In the genomic region with DNA sequence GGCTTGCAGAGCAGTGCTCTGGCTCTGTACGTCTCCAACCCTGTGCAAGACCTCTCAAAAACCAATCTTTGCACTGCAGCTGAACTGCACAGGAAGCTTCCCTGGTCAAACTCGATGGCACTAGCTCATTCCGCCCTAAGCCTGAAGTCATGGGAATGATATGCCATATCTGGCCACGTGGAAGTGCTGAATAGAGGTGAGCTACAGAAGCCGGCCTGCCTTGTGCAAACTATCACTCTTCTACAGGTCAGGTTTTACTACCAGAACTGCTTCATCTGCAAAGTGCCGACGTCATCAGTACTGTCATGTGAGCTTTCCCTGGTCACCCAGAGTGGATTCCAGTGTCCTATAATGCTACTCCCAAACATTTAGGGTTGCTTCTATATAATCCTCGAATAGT, we compare ENCODE assay signal across 24 mouse cellular contexts.
DNase-seq lines count a peak whose midpoint lies in the region; ATAC-seq and TF ChIP-seq lines count a peak whose summit lies in the region.
"Had no signal": no experiment of that assay in that cellular context is flagged by ENCODE, and none has a peak within 500 bp of the region (broad histone marks: within the 10 kb centered on the region; RNA-seq: fewer than 3 reads in every experiment).

No protein-coding gene starts in this region.

- H3K4me3 ChIP-seq in heart, embryonic 15.5 days = no peak overlapping the region
- no peak overlapping the region for H3K4me3 ChIP-seq in heart, adult 2 months
- no peak overlapping the region for H3K4me3 ChIP-seq in embryonic facial prominence, embryonic 14.5 days (ENCODE audit: low read depth, low read length)
- H3K4me3 ChIP-seq in limb, embryonic 12.5 days (replicated peaks) = no peak overlapping the region
- no peak overlapping the region for H3K4me3 ChIP-seq in forebrain, embryonic 13.5 days
- H3K4me3 ChIP-seq: gastrocnemius, adult 2 months; left cerebral cortex, adult 2 months; liver, embryonic 13.5 days; stomach, embryonic 15.5 days had no signal

- H3K36me3 ChIP-seq in heart, embryonic 15.5 days = peaks cover 11% of the 10 kb centered on the region; the same call in 1 of the 2 replicates
- H3K36me3 ChIP-seq in heart, adult 2 months (ENCODE audit: control insufficient read depth, insufficient read depth, low read length) = peaks cover 4% of the 10 kb centered on the region
- H3K36me3 ChIP-seq in embryonic facial prominence, embryonic 14.5 days (ENCODE audit: control insufficient read depth, insufficient read depth, low read length) = peaks cover 19% of the 10 kb centered on the region
- peaks cover 16% of the 10 kb centered on the region for H3K36me3 ChIP-seq in limb, embryonic 12.5 days
- H3K36me3 ChIP-seq in forebrain, embryonic 13.5 days (ENCODE audit: poor library complexity, severe bottlenecking) = peaks cover 7% of the 10 kb centered on the region
- H3K36me3 ChIP-seq: stomach, embryonic 15.5 days had no signal

- H3K79me2 ChIP-seq in heart, adult 2 months (replicated peaks; ENCODE audit: control insufficient read depth, insufficient read depth, low read length) = no peaks in the 10 kb centered on the region

- TF ChIP-seq POLR2A in heart, adult 2 months (IDR thresholded peaks at IDR 0.05; ENCODE audit: insufficient read depth, low read depth, low read length) = no peak

- TF ChIP-seq EP300 in heart, adult 2 months (IDR thresholded peaks at IDR 0.05; ENCODE audit: insufficient read depth, low read depth, low read length) = no peak

- H3K9me3 ChIP-seq in heart, embryonic 15.5 days (replicated peaks) = no peaks in the 10 kb centered on the region
- H3K9me3 ChIP-seq in embryonic facial prominence, embryonic 14.5 days (ENCODE audit: control insufficient read depth, low read length) = no peaks in the 10 kb centered on the region
- no peaks in the 10 kb centered on the region for H3K9me3 ChIP-seq in limb, embryonic 12.5 days
- H3K9me3 ChIP-seq in forebrain, embryonic 13.5 days (replicated peaks) = no peaks in the 10 kb centered on the region
- H3K9me3 ChIP-seq: G1E; liver, embryonic 13.5 days; stomach, embryonic 15.5 days had no signal

- no peak overlapping the region for H3K9ac ChIP-seq in heart, embryonic 15.5 days
- no peak overlapping the region for H3K9ac ChIP-seq in heart, adult 2 months (ENCODE audit: low read depth, low read length)
- no peak overlapping the region for H3K9ac ChIP-seq in embryonic facial prominence, embryonic 14.5 days (ENCODE audit: low read depth, low read length)
- no peak overlapping the region for H3K9ac ChIP-seq in limb, embryonic 12.5 days (replicated peaks)
- H3K9ac ChIP-seq in forebrain, embryonic 13.5 days = no peak overlapping the region
- H3K9ac ChIP-seq: liver, embryonic 13.5 days; stomach, embryonic 15.5 days had no signal

- H3K27ac ChIP-seq in heart, embryonic 15.5 days = peak overlapping the region; percentile 32; the same call in 1 of the 2 replicates
- no peak overlapping the region for H3K27ac ChIP-seq in heart, adult 2 months
- H3K27ac ChIP-seq in embryonic facial prominence, embryonic 14.5 days (replicated peaks; ENCODE audit: low read depth, low read length) = peak overlapping the region; percentile 16; the same call in 1 of the 2 replicates
- H3K27ac ChIP-seq in limb, embryonic 12.5 days = peak overlapping the region; percentile 62
- no peak overlapping the region for H3K27ac ChIP-seq in forebrain, embryonic 13.5 days
- H3K27ac ChIP-seq: gastrocnemius, adult 2 months; kidney, postnatal 0 days; left cerebral cortex, adult 2 months; liver, embryonic 13.5 days; stomach, embryonic 15.5 days had no signal

- intact Hi-C loops in heart, adult 2 months (cut with DNase I) = no loop called here

- DNase-seq in heart, adult 2 months = no peak
- no peak for DNase-seq in embryonic facial prominence, embryonic 14.5 days (ENCODE audit: low spot score)
- peak; percentile 28 for DNase-seq in yolk sac, embryonic 10.5 days (ENCODE audit: low spot score)
- no peak for DNase-seq in kidney, postnatal 36 days
- DNase-seq: cerebellum, adult 11-12 months; cerebellum, postnatal 14 days; gastrocnemius, adult 2 months; kidney, adult 11 months; liver, embryonic 13.5 days; lung, adult 2 months; lung, postnatal 14 days; right cerebral cortex, postnatal 4 days; thymus, adult 18-20 months had no signal

- H3K27me3 ChIP-seq in heart, embryonic 15.5 days = no peaks in the 10 kb centered on the region
- no peaks in the 10 kb centered on the region for H3K27me3 ChIP-seq in heart, adult 2 months (ENCODE audit: control insufficient read depth, insufficient read depth, low read length)
- H3K27me3 ChIP-seq in embryonic facial prominence, embryonic 14.5 days (replicated peaks; ENCODE audit: control insufficient read depth, insufficient read depth, low read length) = no peaks in the 10 kb centered on the region
- no peaks in the 10 kb centered on the region for H3K27me3 ChIP-seq in limb, embryonic 12.5 days
- H3K27me3 ChIP-seq in forebrain, embryonic 13.5 days = no peaks in the 10 kb centered on the region
- H3K27me3 ChIP-seq: liver, embryonic 13.5 days; Patski; stomach, embryonic 15.5 days had no signal

- H3K4me1 ChIP-seq in heart, embryonic 15.5 days (replicated peaks) = peaks cover 15% of the 10 kb centered on the region
- H3K4me1 ChIP-seq in heart, adult 2 months (ENCODE audit: control insufficient read depth, insufficient read depth, low read length) = no peaks in the 10 kb centered on the region
- H3K4me1 ChIP-seq in embryonic facial prominence, embryonic 14.5 days (ENCODE audit: control insufficient read depth, insufficient read depth, low read length) = peaks cover 4% of the 10 kb centered on the region; the same call in 1 of the 2 replicates
- peaks cover 14% of the 10 kb centered on the region for H3K4me1 ChIP-seq in limb, embryonic 12.5 days (replicated peaks)
- H3K4me1 ChIP-seq in forebrain, embryonic 13.5 days = no peaks in the 10 kb centered on the region
- H3K4me1 ChIP-seq: liver, embryonic 13.5 days; stomach, embryonic 15.5 days had no signal

- 47% methylated on average over 8 of the region's 8 CpGs for WGBS in heart, embryonic 15.5 days
- WGBS in heart, adult 2 months = 52% methylated on average over 8 of the region's 8 CpGs
- WGBS in embryonic facial prominence, embryonic 14.5 days = 68% methylated on average over 8 of the region's 8 CpGs
- WGBS in limb, embryonic 12.5 days = 84% methylated on average over 8 of the region's 8 CpGs
- WGBS in forebrain, embryonic 13.5 days = 96% methylated on average over 8 of the region's 8 CpGs

- H3K4me2 ChIP-seq in heart, embryonic 15.5 days = no peak overlapping the region
- H3K4me2 ChIP-seq in embryonic facial prominence, embryonic 14.5 days (ENCODE audit: low read depth, low read length) = no peak overlapping the region
- no peak overlapping the region for H3K4me2 ChIP-seq in limb, embryonic 12.5 days
- H3K4me2 ChIP-seq in forebrain, embryonic 13.5 days = no peak overlapping the region
- H3K4me2 ChIP-seq: heart, embryonic 11.5 days; liver, embryonic 13.5 days; midbrain, embryonic 11.5 days; stomach, embryonic 15.5 days had no signal

- TF ChIP-seq CTCF in heart, adult 2 months (IDR thresholded peaks at IDR 0.05) = no peak

- ATAC-seq in heart, embryonic 15.5 days (replicated peaks; ENCODE audit: insufficient number of reproducible peaks, insufficient read depth, low FRiP score, low read depth) = no peak
- no peak; the same call in 1 of the 2 replicates for ATAC-seq in embryonic facial prominence, embryonic 14.5 days (ENCODE audit: low read depth)
- 0 out of 2 replicates have a peak, but pooled peaks have one; percentile 30 for ATAC-seq in limb, embryonic 12.5 days (ENCODE audit: insufficient number of reproducible peaks, insufficient read depth, low FRiP score, low TSS enrichment, low read depth)
- ATAC-seq in forebrain, embryonic 13.5 days = no peak
- ATAC-seq: hindbrain, embryonic 16.5 days; Patski had no signal

Comparison
In these comparisons a context has a peak if more than half of its experiments do, and no peak if none do; other contexts are left out.
1. H3K27ac ChIP-seq: peak in heart, embryonic 15.5 days (single experiment), embryonic facial prominence, embryonic 14.5 days (single experiment) and limb, embryonic 12.5 days (single experiment); none in heart, adult 2 months (single experiment) and forebrain, embryonic 13.5 days (single experiment).